23 mouse cellular contexts compared by ENCODE assay signal in the genomic region with DNA sequence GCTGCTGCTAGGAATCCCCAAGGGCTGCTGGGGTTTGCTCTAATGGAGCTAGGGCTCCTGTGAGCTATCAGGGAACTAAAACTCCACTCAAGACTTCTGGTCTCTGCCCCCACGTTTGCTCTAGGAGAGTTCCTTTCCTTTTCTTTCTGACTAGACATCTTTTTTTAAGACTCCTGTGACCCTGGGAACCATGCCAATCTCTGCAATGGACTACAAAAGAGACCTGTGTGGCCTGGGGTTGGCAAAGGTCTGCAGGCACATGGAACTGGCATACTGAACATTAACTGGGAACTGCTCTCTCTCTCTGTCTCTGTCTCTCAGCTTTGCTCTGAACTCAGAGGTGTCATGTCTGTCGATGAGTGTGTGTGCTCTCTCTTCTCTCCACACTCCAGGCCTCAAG. TPM values are rescaled to one million over a fixed set of nuclear protein-coding genes. Genes with fewer than 3 reads are reported as not detected.
DNase-seq lines count a peak whose midpoint lies in the region; ATAC-seq lines count a peak whose summit lies in the region.
"Had no signal": no experiment of that assay in that cellular context is flagged by ENCODE, and none has a peak within 500 bp of the region (broad histone marks: within the 10 kb centered on the region; RNA-seq: fewer than 3 reads in every experiment).

No protein-coding gene starts in this region.

- 36% methylated on average over 2 of the region's 2 CpGs for WGBS in forebrain, embryonic 14.5 days
- WGBS in forebrain, embryonic 12.5 days: 68% methylated on average over 2 of the region's 2 CpGs

- no peaks in the 10 kb centered on the region for H3K36me3 ChIP-seq in forebrain, embryonic 14.5 days (ENCODE audit: control insufficient read depth, insufficient read depth, low read length)
- no peaks in the 10 kb centered on the region for H3K36me3 ChIP-seq in forebrain, embryonic 12.5 days (replicated peaks)
- H3K36me3 ChIP-seq: embryonic facial prominence, embryonic 12.5 days; heart, embryonic 12.5 days; hindbrain, embryonic 10.5 days; intestine, embryonic 15.5 days had no signal

- no peaks in the 10 kb centered on the region for H3K9me3 ChIP-seq in forebrain, embryonic 14.5 days (replicated peaks; ENCODE audit: control insufficient read depth, low read length)
- H3K9me3 ChIP-seq in forebrain, embryonic 12.5 days: no peaks in the 10 kb centered on the region
- H3K9me3 ChIP-seq: embryonic facial prominence, embryonic 12.5 days; heart, embryonic 12.5 days; hindbrain, embryonic 10.5 days; intestine, embryonic 15.5 days had no signal

- H3K4me3 ChIP-seq in forebrain, embryonic 14.5 days (ENCODE audit: low read depth, low read length): no peak overlapping the region
- no peak overlapping the region for H3K4me3 ChIP-seq in forebrain, embryonic 12.5 days (replicated peaks)
- H3K4me3 ChIP-seq: embryonic facial prominence, embryonic 12.5 days; gastrocnemius, adult 2 months; heart, embryonic 12.5 days; hindbrain, embryonic 10.5 days; intestine, embryonic 15.5 days had no signal

- no peak overlapping the region for H3K27ac ChIP-seq in forebrain, embryonic 14.5 days (ENCODE audit: low read depth, low read length)
- no peak overlapping the region for H3K27ac ChIP-seq in forebrain, embryonic 12.5 days
- H3K27ac ChIP-seq: embryonic facial prominence, embryonic 12.5 days; gastrocnemius, adult 2 months; hindbrain, embryonic 14.5 days; intestine, embryonic 15.5 days had no signal

- no peaks in the 10 kb centered on the region for H3K4me1 ChIP-seq in forebrain, embryonic 14.5 days (ENCODE audit: control insufficient read depth, insufficient read depth, low read length)
- H3K4me1 ChIP-seq in forebrain, embryonic 12.5 days: peaks cover 13% of the 10 kb centered on the region; the same call in 1 of the 2 replicates
- H3K4me1 ChIP-seq: embryonic facial prominence, embryonic 12.5 days; heart, embryonic 12.5 days; intestine, embryonic 15.5 days had no signal

- H3K9ac ChIP-seq in forebrain, embryonic 14.5 days (ENCODE audit: low read length): no peak overlapping the region
- H3K9ac ChIP-seq in forebrain, embryonic 12.5 days: no peak overlapping the region
- H3K9ac ChIP-seq: embryonic facial prominence, embryonic 12.5 days; forebrain, postnatal 0 days; heart, embryonic 12.5 days; hindbrain, embryonic 14.5 days; intestine, embryonic 15.5 days had no signal

- no peak for ATAC-seq in forebrain, embryonic 14.5 days
- no peak for ATAC-seq in forebrain, embryonic 12.5 days (ENCODE audit: low FRiP score)
- ATAC-seq: activated CD4-positive, CD25-positive, alpha-beta regulatory T cell, adult 4 months; forebrain, postnatal 0 days; intestine, embryonic 15.5 days; Patski had no signal

- no peak overlapping the region for H3K4me2 ChIP-seq in forebrain, embryonic 14.5 days (ENCODE audit: low read length)
- no peak overlapping the region for H3K4me2 ChIP-seq in forebrain, embryonic 12.5 days
- H3K4me2 ChIP-seq: embryonic facial prominence, embryonic 12.5 days; heart, embryonic 12.5 days; hindbrain, embryonic 14.5 days; intestine, embryonic 15.5 days had no signal

- DNase-seq in forebrain, embryonic 14.5 days (ENCODE audit: low spot score): peak; percentile 29
- peak; percentile 10 for DNase-seq in adrenal gland, adult 8-10 months
- peak; percentile 20 to 44 for DNase-seq in adrenal gland, postnatal 36 days
- no peak for DNase-seq in yolk sac, embryonic 10.5 days (ENCODE audit: low spot score)
- DNase-seq in layer of hippocampus, postnatal 10 days (ENCODE audit: low spot score in 2 of 2): no peak
- DNase-seq: cerebellum, adult 11 months; cerebellum, adult 8-10 months; forebrain, postnatal 0 days; gastrocnemius, adult 2 months; gastrocnemius, postnatal 25 days had no signal

- H3K27me3 ChIP-seq in forebrain, embryonic 14.5 days (replicated peaks; ENCODE audit: control insufficient read depth, insufficient read depth, low read length): no peaks in the 10 kb centered on the region
- no peaks in the 10 kb centered on the region for H3K27me3 ChIP-seq in forebrain, embryonic 12.5 days
- H3K27me3 ChIP-seq: embryonic facial prominence, embryonic 12.5 days; intestine, embryonic 15.5 days had no signal

RNA-seq across cellular contexts. Expression of gene Otof, which starts 46.4 kb away (rescaled TPM):
- 0.55 and 0.91 TPM in 2 replicates for polyA plus RNA-seq in forebrain, embryonic 14.5 days (2014; fragmentation: Nextera tagmentation; extraction: Ambion mirVana)
- 0.19 and 0.23 TPM in 2 replicates for polyA plus RNA-seq in forebrain, embryonic 12.5 days (2016; fragmentation: Nextera tagmentation; extraction: Ambion mirVana)
- total RNA-seq in adrenal gland, adult 8-10 months (2022): 1 to 10 TPM in 1 of 4 experiments, under 1 TPM in 2, not detected in 1; 0.12 to 1.1 (median 0.38) TPM
- total RNA-seq in adrenal gland, postnatal 36 days (2021): under 1 TPM; 0.07 to 0.10 TPM
- 1 to 10 TPM; 7.0 to 7.3 TPM for total RNA-seq in layer of hippocampus, postnatal 10 days (2021)
- total RNA-seq: granulocyte monocyte progenitor cell, adult 5-6 weeks; heart, postnatal 25 days had no signal
- polyA plus RNA-seq: activated CD4-positive, CD25-positive, alpha-beta regulatory T cell, adult 4 months; Patski had no signal

RNA-seq across cellular contexts. Expression of gene 1700001C02Rik, which starts 50.5 kb away (rescaled TPM):
- 1.4 and 1.9 TPM in 2 replicates for polyA plus RNA-seq in forebrain, embryonic 14.5 days (2014; fragmentation: Nextera tagmentation; extraction: Ambion mirVana)
- polyA plus RNA-seq in forebrain, embryonic 12.5 days (2016; fragmentation: Nextera tagmentation; extraction: Ambion mirVana): not detected in 2 replicates
- total RNA-seq in adrenal gland, adult 8-10 months (2022): not detected
- total RNA-seq in adrenal gland, postnatal 36 days (2021): not detected
- 1 to 10 TPM in 1 of 2 experiments, not detected in 1; 1.3 TPM for total RNA-seq in layer of hippocampus, postnatal 10 days (2021)
- total RNA-seq: CH12.LX; gastrocnemius, adult 2 months; gastrocnemius, postnatal 25 days; granulocyte monocyte progenitor cell, adult 5-6 weeks; heart, adult 8-10 months; heart, postnatal 25 days had no signal
- polyA plus RNA-seq: activated CD4-positive, CD25-positive, alpha-beta regulatory T cell, adult 4 months; embryonic facial prominence, embryonic 12.5 days; forebrain, embryonic 11.5 days; heart, embryonic 12.5 days; intestine, embryonic 15.5 days; Patski had no signal

Comparison
In these comparisons a context has a peak if more than half of its experiments do, and no peak if none do; other contexts are left out.
1. DNase-seq: peak in forebrain, embryonic 14.5 days (single experiment), adrenal gland, adult 8-10 months (single experiment) and adrenal gland, postnatal 36 days (2 of 2); none in yolk sac, embryonic 10.5 days (single experiment) and layer of hippocampus, postnatal 10 days (0 of 2).